Mouse (Mus musculus): ENCODE data around the gene Fmnl2. TPM values are rescaled to one million over a fixed set of nuclear protein-coding genes. Genes with fewer than 3 reads are reported as not detected.

Fmnl2 gene
- total RNA-seq (2021): 1 to 10 TPM; 6.5 to 9.1 TPM
- long read RNA-seq, experiment 1: 0 reads
- long read RNA-seq, experiment 2: 0 reads

DNA sequence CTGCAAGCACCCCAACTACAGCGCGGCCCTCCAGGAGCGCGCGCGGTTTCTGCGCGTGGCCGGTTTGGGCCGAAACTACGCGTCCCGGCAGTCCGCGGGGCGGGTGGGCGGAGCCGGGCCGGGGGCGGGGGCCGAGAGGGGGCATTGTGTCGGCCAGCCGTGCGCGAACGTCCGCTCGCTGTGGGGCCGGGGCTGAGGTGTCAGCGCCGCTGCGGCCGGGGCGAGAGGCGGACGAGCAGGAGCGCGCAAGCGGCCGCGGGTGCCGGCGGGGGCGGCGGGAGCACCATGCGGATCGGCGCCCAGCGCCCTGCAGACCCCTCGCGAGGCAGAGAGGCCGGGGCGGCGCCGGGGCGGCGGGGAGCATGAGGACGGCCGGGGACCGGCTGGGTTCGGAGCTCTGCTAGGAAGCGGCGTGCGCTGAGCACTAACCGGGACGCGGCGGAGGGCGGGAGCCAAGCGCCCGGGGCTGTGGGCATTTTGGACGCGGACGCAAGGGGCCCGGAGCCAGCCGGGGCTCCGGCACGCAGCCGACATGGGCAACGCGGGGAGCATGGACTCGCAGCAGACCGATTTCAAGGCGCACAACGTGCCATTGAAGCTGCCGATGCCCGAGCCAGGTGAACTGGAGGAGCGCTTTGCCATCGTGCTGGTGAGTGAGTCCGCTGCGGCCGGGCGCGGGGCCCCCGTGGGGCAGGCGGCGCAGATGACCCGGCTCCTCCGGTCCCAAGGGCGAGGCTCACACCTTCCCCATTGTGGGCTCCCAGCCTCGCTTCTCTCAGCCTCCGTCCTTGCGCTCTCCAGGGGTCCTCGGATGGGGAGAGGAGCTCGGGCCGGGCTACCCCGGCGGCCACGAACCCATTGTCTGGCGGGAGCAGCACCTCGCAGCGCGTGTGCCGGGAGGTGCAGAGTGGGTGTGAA lies at the start of gene Fmnl2:
Gene Fmnl2, plus strand, starts transcription at position 250 of the 918 bp plus-strand sequence.
- peak; percentile 85 for DNase-seq
- intact Hi-C loops (cut with DNase I; ENCODE audit: low total_unique reads): loop anchor here (10.0 kb wide), 1 partner anchor 107 kb away; no protein-coding TSS in a partner anchor

DNA sequence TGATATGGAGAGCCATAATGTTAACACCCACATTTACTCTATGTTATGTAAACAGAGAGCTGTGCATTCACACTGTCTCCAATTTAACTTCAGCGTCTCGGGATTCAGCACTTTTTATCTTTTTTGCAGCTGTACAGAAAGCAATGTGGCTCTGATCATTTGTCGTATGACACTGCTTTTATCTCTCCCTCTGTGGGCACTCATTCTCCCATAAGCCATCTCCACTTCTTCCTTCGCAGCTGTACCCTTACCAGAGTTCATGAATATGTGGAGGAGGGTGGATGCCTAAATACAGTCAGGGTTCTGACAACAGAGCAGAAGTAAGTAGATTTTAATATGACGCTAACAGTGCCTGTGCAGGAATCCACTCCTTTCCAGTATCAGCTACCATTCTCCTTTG lies 47.7 kb upstream of the Fmnl2 start:
- DNase-seq: no peak
- intact Hi-C loops (cut with DNase I; ENCODE audit: low total_unique reads): no loop called here

DNA sequence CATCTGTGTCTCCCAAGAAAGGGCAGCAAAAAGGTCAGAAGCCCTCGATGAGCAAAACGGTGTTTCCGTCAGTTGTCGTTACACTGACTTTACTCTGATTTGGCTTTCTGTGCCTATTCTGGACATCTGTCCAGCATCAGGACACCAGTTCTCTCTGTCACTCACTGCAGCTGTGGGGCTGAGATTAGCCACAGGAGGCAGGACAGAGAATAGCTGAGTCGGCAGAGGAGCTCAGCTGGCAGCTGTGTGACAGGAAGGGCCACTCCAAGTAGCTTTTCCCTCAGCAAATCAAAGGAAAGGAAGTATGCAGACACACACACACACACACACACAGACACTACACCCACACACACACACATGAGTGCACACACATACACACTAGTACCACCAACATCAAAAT lies 46.0 kb upstream of the Fmnl2 start:
- DNase-seq: peak; percentile 28
- intact Hi-C loops (cut with DNase I; ENCODE audit: low total_unique reads): no loop called here

DNA sequence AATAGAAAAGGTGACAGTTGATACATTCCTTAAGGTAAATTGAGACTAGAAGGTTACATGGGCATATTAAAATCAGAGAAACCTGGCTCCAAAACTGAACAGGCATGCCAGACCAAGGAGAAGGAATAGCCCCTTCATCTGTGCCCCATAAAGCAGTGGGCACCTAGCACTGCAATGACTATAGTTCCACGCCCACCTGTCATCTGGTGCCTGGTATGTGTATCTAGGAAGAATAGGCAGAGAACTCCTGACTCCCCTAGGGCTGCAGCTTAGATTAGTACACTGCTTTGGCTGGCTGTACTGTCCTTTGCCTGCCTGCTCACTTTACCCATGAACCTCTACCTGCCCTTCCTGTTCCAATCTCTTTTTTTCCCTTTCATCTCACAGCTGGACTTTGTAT lies 40.3 kb upstream of the Fmnl2 start:
- DNase-seq: no peak
- intact Hi-C loops (cut with DNase I; ENCODE audit: low total_unique reads): no loop called here

DNA sequence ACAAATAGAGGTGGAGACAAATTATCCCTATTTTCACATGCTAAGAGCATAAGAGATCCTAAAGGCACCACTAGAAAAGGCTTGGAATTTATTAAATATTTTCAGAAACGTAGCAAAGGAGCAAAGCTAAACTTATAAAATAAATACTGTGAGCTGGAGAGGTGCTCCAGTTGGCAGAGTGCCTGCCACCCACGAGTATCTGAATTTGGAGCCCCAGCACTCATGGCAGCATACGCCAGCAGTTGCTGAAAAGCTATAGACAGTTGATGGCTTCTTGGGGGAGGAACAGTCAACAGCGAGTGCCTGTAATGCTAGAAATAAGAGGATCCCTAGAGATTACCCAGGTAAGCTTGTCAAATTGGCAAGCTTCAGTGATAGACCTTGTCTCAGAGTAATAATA lies 38.7 kb upstream of the Fmnl2 start:
- intact Hi-C loops (cut with DNase I; ENCODE audit: low total_unique reads): no loop called here
- no peak for DNase-seq

DNA sequence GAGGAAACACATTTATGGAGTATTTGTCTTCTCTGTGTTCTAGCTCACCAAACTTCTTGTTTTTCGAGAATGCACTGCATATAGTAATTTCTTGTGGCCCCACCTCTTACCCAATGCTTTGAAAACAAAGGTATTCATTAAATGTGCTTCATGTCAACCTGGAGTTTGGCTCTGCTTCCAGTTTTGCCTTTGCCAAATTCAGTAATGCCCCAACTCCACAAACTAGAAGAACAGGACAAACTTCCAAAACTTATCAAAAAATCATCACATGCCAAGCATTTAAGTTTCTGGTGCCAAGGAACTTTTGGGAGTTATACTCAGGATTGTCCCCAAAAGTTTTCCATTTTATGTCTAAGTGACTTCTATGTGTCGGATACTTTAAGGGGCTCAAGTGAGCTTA lies 35.4 kb upstream of the Fmnl2 start:
- intact Hi-C loops (cut with DNase I; ENCODE audit: low total_unique reads): no loop called here

DNA sequence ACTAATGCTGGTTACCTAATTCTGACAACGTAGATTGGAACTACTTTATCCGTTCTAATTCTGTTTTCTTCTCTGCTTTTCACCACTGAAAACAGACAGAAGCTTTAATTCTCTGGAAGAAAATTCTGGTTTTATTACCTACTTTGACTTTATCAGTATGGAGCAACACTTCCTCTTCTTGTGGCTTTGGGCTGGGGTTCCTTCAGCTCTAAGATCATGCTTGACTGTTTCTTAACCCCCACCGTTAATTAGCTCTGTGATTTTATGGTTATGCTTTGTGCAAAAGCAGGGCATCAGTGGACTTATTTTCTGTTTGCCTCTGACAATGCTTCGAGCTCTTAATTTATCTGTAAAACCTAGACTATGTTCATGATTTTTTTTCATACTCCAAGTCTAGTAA lies 29.6 kb upstream of the Fmnl2 start:
- intact Hi-C loops (cut with DNase I; ENCODE audit: low total_unique reads): no loop called here

More for the DNA sequence above, 35.4 kb upstream of the Fmnl2 start:
- no peak for DNase-seq

DNA sequence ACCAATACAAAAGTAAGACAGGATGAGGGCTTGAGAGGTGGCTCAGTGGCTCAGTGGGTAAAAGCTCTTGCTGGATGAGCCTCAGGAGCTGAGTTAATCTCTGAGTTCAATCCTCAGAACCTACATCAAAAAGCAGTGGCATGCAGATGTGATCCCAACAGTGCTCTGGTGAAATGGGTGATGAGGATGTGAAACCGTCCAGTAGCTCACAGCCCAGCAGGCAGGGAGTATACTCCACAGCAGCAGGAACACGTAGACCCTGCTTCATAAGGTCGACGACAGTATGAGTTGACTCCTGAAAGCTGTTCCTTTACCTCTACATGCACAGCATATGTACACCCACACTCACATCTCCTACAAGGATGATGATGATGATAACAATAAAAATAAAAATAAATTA lies 27.1 kb upstream of the Fmnl2 start:
- DNase-seq: no peak
- intact Hi-C loops (cut with DNase I; ENCODE audit: low total_unique reads): no loop called here

More for the DNA sequence above, 29.6 kb upstream of the Fmnl2 start:
- no peak for DNase-seq

DNA sequence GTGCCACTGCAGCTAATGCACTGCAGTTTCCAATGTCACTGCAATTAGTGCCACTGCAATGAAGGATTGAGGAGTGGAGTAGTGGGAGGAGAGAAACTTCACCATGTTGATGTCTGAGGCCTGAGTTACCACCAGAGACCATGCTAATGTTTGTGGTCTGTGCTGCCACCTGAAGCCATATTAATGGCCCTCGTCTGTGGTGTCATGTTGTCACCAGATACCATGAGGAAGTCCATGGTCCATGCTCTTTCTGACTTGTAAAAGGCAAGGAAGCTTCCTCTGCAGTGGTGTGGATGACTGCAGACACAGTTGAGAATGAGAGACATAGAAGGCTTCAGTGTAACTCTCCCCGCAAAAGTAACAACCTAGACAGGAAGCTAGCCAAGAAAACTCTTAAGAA lies 26.1 kb upstream of the Fmnl2 start:
- intact Hi-C loops (cut with DNase I; ENCODE audit: low total_unique reads): no loop called here
- no peak for DNase-seq

DNA sequence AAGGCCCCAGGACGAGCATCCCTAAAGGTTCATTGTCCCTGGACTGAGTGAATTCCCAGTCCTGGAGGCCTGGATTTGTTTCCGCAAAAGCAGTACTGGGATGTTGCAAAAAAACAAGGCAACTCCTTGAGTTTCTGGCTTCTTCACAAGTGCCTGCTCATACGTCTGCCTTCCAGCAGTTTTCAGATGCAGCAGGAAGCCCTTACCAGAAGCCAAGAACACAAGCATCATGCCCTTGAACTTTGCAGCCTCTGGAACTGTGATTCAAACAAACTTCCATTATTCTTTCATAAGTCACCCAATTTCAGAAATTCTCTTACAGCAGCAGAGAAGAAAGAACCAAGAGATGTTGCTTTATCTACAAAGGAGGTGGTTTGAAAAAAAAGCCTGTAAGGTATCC lies 21.9 kb upstream of the Fmnl2 start:
- DNase-seq: no peak
- intact Hi-C loops (cut with DNase I; ENCODE audit: low total_unique reads): no loop called here

DNA sequence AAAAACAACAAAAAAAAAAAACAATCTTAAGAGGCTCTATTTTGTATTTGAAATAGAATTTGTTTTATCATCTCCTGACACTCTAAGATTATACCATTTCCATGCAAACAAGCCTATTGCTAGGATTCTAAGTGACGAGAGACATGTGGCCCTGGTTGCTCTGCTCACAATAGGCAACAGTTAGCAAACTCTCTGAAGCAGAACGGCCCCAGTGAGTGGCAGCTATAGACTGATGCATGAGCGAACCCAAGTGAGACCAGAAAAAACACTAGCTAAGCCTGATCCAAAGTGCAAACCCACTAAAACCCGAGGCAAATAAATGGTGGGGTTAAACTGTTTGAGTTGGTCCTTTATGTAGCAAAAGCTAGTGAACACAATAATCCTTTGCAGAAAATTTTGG lies 18.6 kb upstream of the Fmnl2 start:
- intact Hi-C loops (cut with DNase I; ENCODE audit: low total_unique reads): no loop called here
- no peak for DNase-seq

DNA sequence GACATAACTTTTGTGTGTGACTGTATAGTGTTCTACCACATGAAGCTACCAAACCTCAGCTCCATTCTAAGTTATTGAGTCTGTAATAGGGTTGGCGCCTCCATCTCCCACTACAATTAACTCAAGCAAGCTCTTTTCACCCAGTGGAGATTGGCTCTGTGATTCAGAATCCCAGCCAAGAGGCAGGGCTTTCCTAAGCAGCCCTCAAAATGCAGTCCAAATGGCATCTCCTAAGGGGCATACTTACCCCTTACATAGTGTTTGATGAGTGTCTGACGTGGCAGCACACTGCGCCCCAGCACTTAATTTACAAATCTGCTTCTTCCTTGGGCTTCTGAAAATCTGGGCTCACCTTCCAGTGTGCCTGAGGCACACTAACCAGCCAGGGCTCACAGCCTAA lies 17.8 kb upstream of the Fmnl2 start:
- intact Hi-C loops (cut with DNase I; ENCODE audit: low total_unique reads): no loop called here

DNA sequence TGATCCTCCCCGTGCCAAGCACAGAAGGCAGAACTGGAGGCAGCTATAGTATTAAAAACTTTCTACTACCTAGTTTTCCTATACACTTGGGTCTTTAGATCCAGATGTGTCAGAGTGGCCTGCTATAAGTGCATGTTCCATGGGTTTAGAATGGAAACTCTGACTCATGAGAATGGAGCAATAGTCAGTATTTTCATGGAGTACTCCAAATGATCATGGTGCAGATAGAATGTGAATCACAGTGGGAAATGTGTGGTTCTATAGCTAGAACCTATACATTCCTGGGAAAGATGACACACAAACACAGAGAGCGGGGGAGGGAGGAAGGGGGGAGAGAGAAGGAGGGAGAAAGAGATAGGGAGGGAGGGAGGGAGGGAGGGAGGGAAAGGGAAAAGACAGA lies 13.8 kb upstream of the Fmnl2 start:
- DNase-seq: no peak
- intact Hi-C loops (cut with DNase I; ENCODE audit: low total_unique reads): no loop called here

More for the DNA sequence above, 17.8 kb upstream of the Fmnl2 start:
- no peak for DNase-seq

DNA sequence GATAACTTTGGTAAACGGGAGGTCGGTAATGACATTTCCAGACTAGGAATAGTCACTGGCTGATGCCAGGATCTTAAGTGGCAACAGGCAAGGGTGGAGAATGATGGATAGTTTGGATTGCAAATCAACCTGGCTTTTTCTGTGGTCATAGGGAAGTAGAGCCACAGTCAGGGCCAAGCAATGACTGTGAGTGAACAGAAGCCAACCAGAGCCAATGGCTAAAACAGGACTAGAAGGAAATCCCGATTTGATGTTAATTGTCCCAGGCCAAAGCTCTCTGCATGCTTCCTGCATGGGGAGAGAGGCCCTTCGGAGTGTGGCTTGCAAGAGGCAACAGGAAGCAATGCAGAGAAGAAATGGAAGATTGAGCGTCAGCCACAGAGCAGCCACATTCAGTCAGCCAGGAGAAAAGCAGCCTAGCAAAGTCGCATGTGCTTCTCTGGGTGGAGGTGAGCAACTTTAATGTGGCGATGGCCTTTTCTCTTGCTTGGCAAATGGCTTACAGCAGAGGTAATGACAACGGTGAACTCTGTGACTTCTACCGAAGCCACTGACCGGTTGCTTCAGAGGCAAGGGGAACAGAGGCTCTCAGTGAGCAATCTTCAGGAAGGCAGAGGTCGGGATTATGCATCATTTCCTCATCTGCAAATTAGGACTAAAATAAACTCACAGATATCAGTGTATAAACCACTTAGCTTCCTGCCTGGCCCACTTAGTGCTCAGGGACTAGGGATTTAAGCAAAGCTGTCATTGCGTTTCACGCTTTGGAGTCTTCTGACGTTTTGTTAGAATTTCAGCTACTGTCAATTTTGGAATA lies 12.5 kb upstream of the Fmnl2 start:
- intact Hi-C loops (cut with DNase I; ENCODE audit: low total_unique reads): no loop called here
- DNase-seq: no peak

DNA sequence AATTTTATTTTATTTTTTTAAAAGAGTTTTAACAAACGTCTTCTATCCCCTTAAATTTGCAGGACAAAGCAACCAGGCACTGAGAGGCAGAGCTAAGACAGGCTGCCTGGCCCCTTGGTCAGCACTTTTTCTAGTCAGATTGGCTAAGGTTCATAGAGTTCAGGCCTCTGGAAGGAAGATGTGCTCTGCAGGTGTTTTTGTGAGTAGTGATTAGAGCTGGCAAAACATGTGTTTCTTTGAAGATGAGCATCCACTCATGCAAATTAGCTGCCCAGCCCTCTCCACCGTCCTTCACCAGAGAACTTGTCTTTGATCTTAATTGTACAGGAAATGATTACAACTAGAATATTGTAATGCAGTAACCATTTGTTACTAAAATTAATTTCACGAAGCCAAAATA lies 11.2 kb upstream of the Fmnl2 start:
- intact Hi-C loops (cut with DNase I; ENCODE audit: low total_unique reads): no loop called here
- DNase-seq: no peak

DNA sequence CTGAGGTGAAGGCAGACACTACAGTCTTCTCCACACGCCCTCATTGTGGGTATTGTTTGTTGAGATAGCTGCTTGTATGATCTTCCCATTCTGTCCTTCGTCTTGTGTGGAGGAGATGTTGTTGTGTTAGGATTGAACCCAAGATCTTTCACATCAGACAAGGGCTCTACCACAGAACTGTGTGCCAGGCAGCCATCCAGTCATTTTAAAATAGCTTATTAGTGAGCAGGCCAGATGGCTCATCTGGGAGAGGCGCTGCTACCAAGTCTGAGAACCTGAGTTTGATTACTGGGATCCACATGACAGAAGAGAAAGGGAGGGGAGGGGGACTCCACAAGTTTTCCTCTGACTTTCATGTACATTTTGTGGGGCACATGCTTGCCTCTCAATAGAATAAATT lies 8.6 kb upstream of the Fmnl2 start:
- DNase-seq: no peak
- intact Hi-C loops (cut with DNase I; ENCODE audit: low total_unique reads): no loop called here

DNA sequence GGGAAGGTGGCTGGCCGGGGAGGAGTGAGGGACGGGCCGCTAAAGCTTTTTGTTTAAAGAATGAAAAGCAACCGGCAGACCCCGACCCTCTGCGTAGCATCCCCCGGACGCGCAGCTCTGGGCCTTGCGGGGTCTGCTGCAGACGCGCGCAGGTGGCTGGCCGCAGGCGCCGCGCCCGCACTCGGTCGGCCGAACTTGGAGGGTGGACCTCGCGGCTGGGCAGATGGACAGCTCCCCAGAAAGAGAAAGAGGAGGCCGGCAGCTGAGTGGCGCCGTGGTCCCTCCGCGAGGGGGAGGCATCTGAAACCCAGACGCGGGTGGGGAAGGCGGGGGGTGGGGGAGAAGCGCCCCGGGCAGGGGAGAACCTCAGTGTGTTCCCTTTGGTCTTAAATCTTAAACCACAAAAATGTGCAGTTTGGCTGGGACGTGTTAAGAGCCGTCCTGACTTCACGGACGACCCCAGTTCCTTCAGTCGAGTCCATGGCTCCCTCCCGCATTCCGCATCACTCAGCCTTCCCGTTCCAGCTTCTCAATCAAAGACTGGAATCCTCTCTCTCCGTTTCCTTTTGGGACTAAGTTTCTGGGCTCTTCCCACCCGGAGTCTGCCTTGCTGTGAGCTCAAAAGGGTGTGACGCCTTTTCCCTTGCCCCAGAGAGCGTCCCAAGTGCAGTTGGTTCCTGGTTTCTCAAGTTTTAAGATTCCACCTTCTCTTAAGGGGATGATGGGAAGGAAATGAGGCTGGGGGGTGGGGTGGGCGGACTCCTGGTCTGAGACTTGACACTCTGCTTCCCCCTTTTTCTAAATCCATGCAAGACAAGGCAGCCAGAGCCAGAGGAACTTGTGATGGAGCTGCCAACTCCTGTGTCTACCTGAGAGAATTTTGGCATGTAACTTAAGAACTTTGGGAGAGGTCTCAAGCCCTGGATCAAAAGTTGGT lies 1.1 kb downstream of the Fmnl2 start:
- peak; percentile 65 for DNase-seq
- intact Hi-C loops (cut with DNase I; ENCODE audit: low total_unique reads): loop anchor here (10.0 kb wide), 1 partner anchor 106 kb away; no protein-coding TSS in a partner anchor

DNA sequence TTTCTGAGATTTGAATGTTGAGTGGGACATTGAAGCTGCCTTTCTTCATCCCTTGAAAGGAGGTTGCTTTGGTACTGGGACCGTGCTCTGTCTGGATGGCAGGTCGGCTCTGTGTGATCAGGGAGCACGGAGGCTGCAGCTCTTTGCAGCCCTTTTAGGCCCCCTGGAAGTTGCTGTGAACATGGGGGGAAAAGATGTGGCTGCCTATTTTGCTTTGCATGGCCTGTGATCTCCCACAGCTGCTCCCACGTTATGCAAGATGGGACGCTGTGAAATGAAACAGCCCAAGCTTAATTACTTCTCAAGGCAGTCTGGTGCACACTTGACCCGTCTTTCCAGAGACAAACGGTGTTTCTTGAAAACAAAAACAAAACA lies 1.8 kb downstream of the Fmnl2 start:
- intact Hi-C loops (cut with DNase I; ENCODE audit: low total_unique reads): loop anchor here (10.0 kb wide), 1 partner anchor 105 kb away; no protein-coding TSS in a partner anchor

DNA sequence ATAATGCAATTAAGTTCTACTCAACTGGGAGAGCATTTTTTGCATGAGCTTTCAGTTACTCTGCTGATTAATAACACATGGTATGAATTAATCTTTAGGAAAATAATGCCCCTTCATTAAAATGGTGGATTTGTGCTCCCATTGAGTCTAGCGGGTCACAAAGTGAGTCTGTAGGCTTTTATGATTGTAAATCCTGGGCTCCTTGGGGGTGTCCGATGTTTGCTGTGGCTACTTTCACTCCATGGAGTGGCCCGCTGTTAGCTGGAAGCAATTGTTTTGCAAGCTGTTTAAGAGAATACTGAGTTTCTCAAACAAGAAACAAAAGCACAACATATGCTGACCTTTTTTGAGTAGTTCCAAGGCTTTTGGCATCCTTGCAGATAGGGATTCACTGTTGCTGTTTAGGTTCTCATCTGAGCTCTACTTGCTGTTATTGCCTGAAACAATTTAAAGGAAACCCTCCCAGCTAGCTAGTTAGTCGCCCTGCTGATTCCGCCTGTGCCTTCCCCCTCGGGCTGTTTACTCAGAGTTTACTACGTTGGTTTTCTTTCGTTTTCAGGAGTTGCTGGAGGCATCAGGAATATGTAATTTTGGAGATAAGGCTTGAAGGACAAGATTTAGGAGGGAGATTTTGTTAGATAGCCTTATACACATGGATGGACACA lies 2.6 kb downstream of the Fmnl2 start:
- intact Hi-C loops (cut with DNase I; ENCODE audit: low total_unique reads): no loop called here
- DNase-seq: no peak

More for the DNA sequence above, 1.8 kb downstream of the Fmnl2 start:
- DNase-seq: no peak
